Mouse (Mus musculus) limb, embryonic 14.5 days (tissue): ENCODE results near the gene Gpr22. TPM values are rescaled to one million over a fixed set of nuclear protein-coding genes. Genes with fewer than 3 reads are reported as not detected.

ENCODE experiments used
- ATAC-seq: fragments of 200-750 bp; cut with Nextera tagmentation; 2 replicates; pipeline ENCODE4 v1.8.0; 2017; ENCODE audit warnings: low read depth, moderate number of reproducible peaks, moderate TSS enrichment; ENCODE audit not compliant: low FRiP score
- DNase-seq: peaks from one replicate; pipeline ENCODE4 v3.0.0-alpha.2; 2015; ENCODE audit warnings: low spot score
- H3K27ac ChIP-seq: fragments of 300-500 bp; sonication (generic); replicated peaks from 2 replicates; pipeline ENCODE4 v1.5.1; 2014; ENCODE audit warnings: low read depth, mild to moderate bottlenecking, low read length, moderate library complexity, mixed read lengths
- H3K27me3 ChIP-seq: fragments of 300-500 bp; sonication (generic); 2 replicates; pipeline ENCODE4 v1.6.1; 2014; ENCODE audit warnings: low read length, mixed read lengths; ENCODE audit not compliant: control insufficient read depth, insufficient read depth
- H3K36me3 ChIP-seq: fragments of 300-500 bp; sonication (generic); 2 replicates; pipeline ENCODE4 v1.6.1; 2014; ENCODE audit warnings: mild to moderate bottlenecking, low read length, moderate library complexity, mixed read lengths; ENCODE audit not compliant: control insufficient read depth, insufficient read depth
- H3K4me1 ChIP-seq: fragments of 300-500 bp; sonication (generic); 2 replicates; pipeline ENCODE4 v1.6.1; 2014; ENCODE audit warnings: antibody characterized with exemption, low read length, mixed read lengths; ENCODE audit not compliant: control insufficient read depth, insufficient read depth
- H3K4me2 ChIP-seq: fragments of 300-500 bp; sonication (generic); replicated peaks from 2 replicates; pipeline ENCODE4 v1.6.1; 2014; ENCODE audit warnings: low read depth, mild to moderate bottlenecking, low read length, moderate library complexity; ENCODE audit not compliant: severe bottlenecking
- H3K4me3 ChIP-seq: fragments of 300-500 bp; sonication (generic); replicated peaks from 2 replicates; pipeline ENCODE4 v1.5.1; 2014; ENCODE audit warnings: low read length
- H3K9ac ChIP-seq: fragments of 300-500 bp; sonication (generic); 2 replicates; pipeline ENCODE4 v1.6.1; 2014; ENCODE audit warnings: mild to moderate bottlenecking, low read depth, low read length, moderate library complexity; ENCODE audit not compliant: severe bottlenecking
- H3K9me3 ChIP-seq: fragments of 300-500 bp; sonication (generic); 2 replicates; pipeline ENCODE4 v1.6.1; 2016; ENCODE audit warnings: low read length; ENCODE audit not compliant: control insufficient read depth
- POLR2A ChIP-seq: fragments of 200-500 bp; IDR thresholded peaks from 2 replicates; pipeline ENCODE4 v1.8.0; 2012; ENCODE audit warnings: inconsistent platforms, mild to moderate bottlenecking, moderate library complexity, borderline replicate concordance; ENCODE audit not compliant: insufficient read depth, insufficient read length; ENCODE audit errors: extremely low read depth
- whole genome bisulfite sequencing: fragments of 180-500 bp; shearing (Covaris S2); extraction: QIAGEN DNeasy Blood & Tissue Kit; methylation state at CpG from one replicate; pipeline ENCODE4 v1.1.7; 2014; 5-methylcytosine and 5-hydroxymethylcytosine counted together
- polyA plus RNA-seq, 2 experiments: library from polyadenylated mRNA; depleted of rRNA in 1 of 2; stranded (reverse) in 1 of 2; unstranded in 1 of 2; fragments of >200 nt; fragmentation: Nextera tagmentation in 1 of 2; extraction: Ambion mirVana in 1 of 2; gene quantifications; 2 replicates each; pipeline versions ENCODE4 v1.2.1 to v1.2.3; 2012 to 2014

The Gpr22 gene
- polyA plus RNA-seq, 2 experiments = 0.14 to 0.32 TPM

- H3K36me3 ChIP-seq = no peaks in the 10 kb centered on the region
- no peaks in the 10 kb centered on the region for H3K27me3 ChIP-seq
- H3K4me2 ChIP-seq = no peak overlapping the region
- 86% methylated on average over 1 of the region's 1 CpGs for WGBS
- ATAC-seq (no peak), DNase-seq (no peak)
- no peak for TF ChIP-seq POLR2A
- H3K27ac ChIP-seq = no peak overlapping the region
- no peak overlapping the region for H3K4me3 ChIP-seq
- H3K9ac ChIP-seq = no peak overlapping the region
- H3K4me1 ChIP-seq = peaks cover 8% of the 10 kb centered on the region
- no peaks in the 10 kb centered on the region for H3K9me3 ChIP-seq
These were observed 6.0 kb upstream of the Gpr22 start for GRCm38 (mm10) chr12:31719586-31720275.

- TF ChIP-seq POLR2A = no peak
- WGBS = 49% methylated on average over 3 of the region's 3 CpGs
- Histone ChIP-seq H3K9ac (no peak overlapping the region), H3K36me3 (no peaks in the 10 kb centered on the region), H3K27me3 (no peaks in the 10 kb centered on the region), H3K4me1 (peaks cover 3% of the 10 kb centered on the region; the same call in 1 of the 2 replicates), H3K9me3 (no peaks in the 10 kb centered on the region), H3K4me3 (no peak overlapping the region), H3K4me2 (no peak overlapping the region), H3K27ac (no peak overlapping the region)
- ATAC-seq (no peak), DNase-seq (no peak)
These were observed 323 bp upstream of the Gpr22 start for GRCm38 (mm10) chr12:31714070-31714469.

GRCm38 (mm10) chr12:31712727-31713126 is 1.0 kb downstream of the Gpr22 start:
- H3K27ac ChIP-seq = no peak overlapping the region
- no peak for DNase-seq
- H3K36me3 ChIP-seq = no peaks in the 10 kb centered on the region
- no peak for TF ChIP-seq POLR2A
- no peaks in the 10 kb centered on the region for H3K27me3 ChIP-seq
- no peak overlapping the region for H3K9ac ChIP-seq
- WGBS = 58% methylated on average over 4 of the region's 4 CpGs
- H3K9me3 ChIP-seq = no peaks in the 10 kb centered on the region
- no peak for ATAC-seq
- peaks cover 3% of the 10 kb centered on the region; the same call in 1 of the 2 replicates for H3K4me1 ChIP-seq
- H3K4me2 ChIP-seq = no peak overlapping the region
- no peak overlapping the region for H3K4me3 ChIP-seq

GRCm38 (mm10) chr12:31712233-31712632 is 1.5 kb downstream of the Gpr22 start:
- no peak for DNase-seq
- H3K4me2 ChIP-seq = no peak overlapping the region
- no peaks in the 10 kb centered on the region for H3K9me3 ChIP-seq
- ATAC-seq = no peak
- peaks cover 3% of the 10 kb centered on the region; the same call in 1 of the 2 replicates for H3K4me1 ChIP-seq
- H3K27me3 ChIP-seq = no peaks in the 10 kb centered on the region
- 43% methylated on average over 5 of the region's 5 CpGs for WGBS
- no peak for TF ChIP-seq POLR2A
- H3K9ac ChIP-seq = no peak overlapping the region
- no peaks in the 10 kb centered on the region for H3K36me3 ChIP-seq
- H3K27ac ChIP-seq = no peak overlapping the region
- H3K4me3 ChIP-seq = no peak overlapping the region

- Histone ChIP-seq H3K36me3 (no peaks in the 10 kb centered on the region), H3K9me3 (no peaks in the 10 kb centered on the region), H3K27me3 (no peaks in the 10 kb centered on the region), H3K9ac (no peak overlapping the region), H3K4me2 (no peak overlapping the region), H3K4me1 (peaks cover 3% of the 10 kb centered on the region; the same call in 1 of the 2 replicates), H3K27ac (no peak overlapping the region), H3K4me3 (no peak overlapping the region)
- no peak for ATAC-seq
- TF ChIP-seq POLR2A = no peak
- DNase-seq = no peak
- WGBS = 92% methylated on average over 6 of the region's 6 CpGs
These were observed 4.1 kb downstream of the Gpr22 start for GRCm38 (mm10) chr12:31709665-31710064.
